Mouse (Mus musculus) brain, embryonic 14.5 days (tissue): Measurements from ENCODE around the gene Ptma.

Experiments used
- CTCF ChIP-seq: fragments of 200-500 bp; IDR thresholded peaks from 2 replicates; pipeline ENCODE4 v1.5.1; 2012; ENCODE audit warnings: inconsistent platforms, mild to moderate bottlenecking, moderate library complexity, borderline replicate concordance; ENCODE audit not compliant: insufficient read depth, insufficient read length; ENCODE audit errors: extremely low read depth
- POLR2A ChIP-seq: fragments of 200-500 bp; IDR thresholded peaks from 2 replicates; pipeline ENCODE4 v1.6.1; 2012; ENCODE audit warnings: mild to moderate bottlenecking, inconsistent platforms, borderline replicate concordance; ENCODE audit not compliant: poor library complexity, insufficient read depth, insufficient read length, severe bottlenecking; ENCODE audit errors: extremely low read depth

DNA sequence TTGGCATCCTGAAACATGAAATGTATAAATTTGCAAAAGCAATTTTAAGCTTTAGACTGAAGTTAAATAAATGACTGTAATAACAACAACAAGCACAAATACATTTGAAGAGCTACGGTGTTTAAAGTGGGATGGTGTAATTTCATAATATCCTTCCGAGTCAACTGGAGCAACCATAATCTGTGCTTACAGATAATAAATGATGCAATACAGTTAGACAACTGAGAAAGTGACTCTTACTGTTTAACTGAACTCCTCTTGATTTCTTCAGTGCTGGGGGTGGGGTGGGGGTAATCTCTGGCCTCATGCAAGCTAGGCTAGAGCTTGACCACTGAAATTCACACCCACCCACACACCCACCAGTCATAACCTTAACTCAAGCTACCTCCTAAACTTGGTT is 44.9 kb downstream of the Ptma start:
- no peak for TF ChIP-seq CTCF
- TF ChIP-seq POLR2A = no peak
